Mouse (Mus musculus) midbrain, embryonic 13.5 days (tissue): ENCODE measurements around the gene Fstl3. TPM values are rescaled to one million over a fixed set of nuclear protein-coding genes. Genes with fewer than 3 reads are reported as not detected.
A peak's percentile ranks its signal among the peaks of the same experiment; 100 is the strongest.

ENCODE experiments used
- ATAC-seq: fragments of 200-750 bp; cut with Nextera tagmentation; 2 replicates; pipeline ENCODE4 v1.8.0; 2017; ENCODE audit warnings: mild to moderate bottlenecking, moderate TSS enrichment, moderate library complexity
- H3K27ac ChIP-seq: fragments of 300-500 bp; sonication (generic); 2 replicates; pipeline ENCODE4 v1.5.1; 2015; ENCODE audit warnings: inconsistent platforms, mild to moderate bottlenecking, moderate library complexity
- H3K27me3 ChIP-seq: fragments of 300-500 bp; sonication (generic); 2 replicates; pipeline ENCODE4 v1.6.1; 2015; ENCODE audit warnings: mild to moderate bottlenecking, inconsistent platforms
- H3K36me3 ChIP-seq: fragments of 300-500 bp; sonication (generic); 2 replicates; pipeline ENCODE4 v1.6.1; 2015; ENCODE audit warnings: mild to moderate bottlenecking, inconsistent platforms
- H3K4me1 ChIP-seq: fragments of 300-500 bp; sonication (generic); replicated peaks from 2 replicates; pipeline ENCODE4 v1.6.1; 2015; ENCODE audit warnings: inconsistent platforms
- H3K4me2 ChIP-seq: fragments of 300-500 bp; sonication (generic); replicated peaks from 2 replicates; pipeline ENCODE4 v1.6.1; 2015; ENCODE audit warnings: moderate library complexity, mild to moderate bottlenecking, inconsistent platforms
- H3K4me3 ChIP-seq: fragments of 300-500 bp; sonication (generic); replicated peaks from 2 replicates; pipeline ENCODE4 v1.5.1; 2015; ENCODE audit warnings: mild to moderate bottlenecking, inconsistent platforms
- H3K9ac ChIP-seq: fragments of 300-500 bp; sonication (generic); replicated peaks from 2 replicates; pipeline ENCODE4 v1.6.1; 2015; ENCODE audit warnings: mild to moderate bottlenecking, inconsistent platforms
- H3K9me3 ChIP-seq: fragments of 300-500 bp; sonication (generic); 2 replicates; pipeline ENCODE4 v1.6.1; 2016; ENCODE audit warnings: mild to moderate bottlenecking, inconsistent platforms
- WGBS: fragments of 180-500 bp; shearing (Covaris S2); methylation state at CpG from one replicate; pipeline ENCODE4 v1.1.7; 2015; 5-methylcytosine and 5-hydroxymethylcytosine counted together
- polyA plus RNA-seq: library from polyadenylated mRNA; unstranded; fragments of >200 nt; fragmentation: Nextera tagmentation; extraction: Ambion mirVana; gene quantifications from 2 replicates; pipeline ENCODE4 v1.2.1, GENCODE M21; 2015

The Fstl3 gene
- polyA plus RNA-seq, 1 experiment from 2014 or later, result 1.1 TPM

GRCm38 (mm10) chr10:79820782-79821181 lies 43.7 kb downstream of the Fstl3 start, which contains the start of gene Misp:
Misp (plus strand) TSS chr10:79820989.
- no peak for ATAC-seq
- no peak within 1 kb of the TSS for H3K9ac ChIP-seq
- H3K4me3 ChIP-seq, result no peak within 1 kb of the TSS
- no peak within 1 kb of the TSS for H3K27ac ChIP-seq
- no peaks in the 10 kb centered on the region for H3K27me3 ChIP-seq
- H3K36me3 ChIP-seq, result peaks cover 57% of the 10 kb centered on the region
- H3K4me2 ChIP-seq, result no peak within 1 kb of the TSS
- peaks cover 14% of the 10 kb centered on the region for H3K4me1 ChIP-seq
- no peaks in the 10 kb centered on the region for H3K9me3 ChIP-seq
- 72% methylated on average over 11 of the region's 11 CpGs for WGBS

GRCm38 (mm10) chr10:79821731-79822130 lies 44.7 kb downstream of the Fstl3 start:
- H3K36me3 ChIP-seq, result peaks cover 48% of the 10 kb centered on the region
- H3K9ac ChIP-seq, result 0 out of 2 replicates have a peak overlapping the region, but pooled peaks have one; percentile 8
- no peak for ATAC-seq
- no peak overlapping the region for H3K4me3 ChIP-seq
- no peak overlapping the region for H3K4me2 ChIP-seq
- no peaks in the 10 kb centered on the region for H3K9me3 ChIP-seq
- peaks cover 14% of the 10 kb centered on the region for H3K4me1 ChIP-seq
- 90% methylated on average over 12 of the region's 12 CpGs for WGBS
- no peaks in the 10 kb centered on the region for H3K27me3 ChIP-seq
- no peak overlapping the region for H3K27ac ChIP-seq

GRCm38 (mm10) chr10:79822372-79822771 lies 45.3 kb downstream of the Fstl3 start:
- Histone ChIP-seq H3K9ac (0 out of 2 replicates have a peak overlapping the region, but pooled peaks have one; percentile 8), H3K9me3 (no peaks in the 10 kb centered on the region), H3K27me3 (no peaks in the 10 kb centered on the region), H3K4me3 (no peak overlapping the region), H3K36me3 (peaks cover 41% of the 10 kb centered on the region), H3K4me1 (peaks cover 14% of the 10 kb centered on the region), H3K4me2 (0 out of 2 replicates have a peak overlapping the region, but pooled peaks have one; percentile 1), H3K27ac (no peak overlapping the region)
- WGBS, result 33% methylated on average over 17 of the region's 17 CpGs
- ATAC-seq, result 0 out of 2 replicates have a peak, but pooled peaks have one; percentile 22

GRCm38 (mm10) chr10:79823011-79823410 lies 45.9 kb downstream of the Fstl3 start:
- ATAC-seq, result no peak
- 77% methylated on average over 6 of the region's 6 CpGs for WGBS

GRCm38 (mm10) chr10:79824413-79824812 lies 47.3 kb downstream of the Fstl3 start:
- H3K9ac ChIP-seq, result no peak overlapping the region; the same call in 1 of the 2 replicates
- ATAC-seq, result no peak
- no peaks in the 10 kb centered on the region for H3K27me3 ChIP-seq
- 76% methylated on average over 6 of the region's 6 CpGs for WGBS
- peaks cover 25% of the 10 kb centered on the region for H3K36me3 ChIP-seq
- no peak overlapping the region for H3K27ac ChIP-seq
- no peak overlapping the region for H3K4me2 ChIP-seq
- H3K4me1 ChIP-seq, result peaks cover 10% of the 10 kb centered on the region
- no peaks in the 10 kb centered on the region for H3K9me3 ChIP-seq
- no peak overlapping the region for H3K4me3 ChIP-seq

More at GRCm38 (mm10) chr10:79823011-79823410, 45.9 kb downstream of the Fstl3 start:
- Histone ChIP-seq H3K4me1 (peaks cover 14% of the 10 kb centered on the region), H3K27me3 (no peaks in the 10 kb centered on the region), H3K9ac (no peak overlapping the region), H3K9me3 (no peaks in the 10 kb centered on the region), H3K27ac (no peak overlapping the region), H3K4me3 (no peak overlapping the region), H3K4me2 (no peak overlapping the region), H3K36me3 (peaks cover 39% of the 10 kb centered on the region)

- Histone ChIP-seq H3K4me3 (no peak overlapping the region), H3K9ac (no peak overlapping the region), H3K4me2 (no peak overlapping the region), H3K27me3 (no peaks in the 10 kb centered on the region), H3K36me3 (no peaks in the 10 kb centered on the region), H3K27ac (no peak overlapping the region), H3K4me1 (no peaks in the 10 kb centered on the region), H3K9me3 (no peaks in the 10 kb centered on the region)
- WGBS, result 85% methylated on average over 3 of the region's 3 CpGs
- no peak for ATAC-seq
Measured at GRCm38 (mm10) chr10:79831583-79831982, 54.5 kb downstream of the Fstl3 start.

Other genes starting within 250 kb of the Fstl3 start
- 9.5 and 10.5 TPM in 2 replicates for gene Plpp2, start 243.5 kb upstream of the Fstl3 start, polyA plus RNA-seq
- 50.4 and 61.4 TPM in 2 replicates for gene Mier2, start 222.1 kb upstream of the Fstl3 start, polyA plus RNA-seq
- gene Theg, start 189.9 kb upstream of the Fstl3 start, polyA plus RNA-seq, result not detected in 2 replicates
- 0.24 and 0.28 TPM in 2 replicates for gene C2cd4c, start 163.2 kb upstream of the Fstl3 start, polyA plus RNA-seq
- gene Shc2, start 139.4 kb upstream of the Fstl3 start, polyA plus RNA-seq, result 18.4 and 20.5 TPM in 2 replicates
- gene Odf3l2, start 131.5 kb upstream of the Fstl3 start, polyA plus RNA-seq, result 0.27 TPM in 1 of 2 replicates, not detected in the other
- gene Madcam1, start 112.7 kb upstream of the Fstl3 start, polyA plus RNA-seq, result 0.50 and 0.90 TPM in 2 replicates
- gene Tpgs1, start 107.9 kb upstream of the Fstl3 start, polyA plus RNA-seq, result 80.8 and 84.1 TPM in 2 replicates
- 109 and 110 TPM in 2 replicates for gene Cdc34, start 95.1 kb upstream of the Fstl3 start, polyA plus RNA-seq
- gene Gzmm, start 88.3 kb upstream of the Fstl3 start, polyA plus RNA-seq, result 1.4 and 1.7 TPM in 2 replicates
- gene Bsg, start 72.8 kb upstream of the Fstl3 start, polyA plus RNA-seq, result 564 and 608 TPM in 2 replicates
- 0.18 and 0.43 TPM in 2 replicates for gene Hcn2, start 60.6 kb upstream of the Fstl3 start, polyA plus RNA-seq
- gene Polrmt, start 30.7 kb upstream of the Fstl3 start, polyA plus RNA-seq, result 38.5 and 43.9 TPM in 2 replicates
- gene Fgf22, start 22.2 kb upstream of the Fstl3 start, polyA plus RNA-seq, result 1.1 and 1.3 TPM in 2 replicates
- 71.5 and 82.3 TPM in 2 replicates for gene Rnf126, start 10.3 kb upstream of the Fstl3 start, polyA plus RNA-seq
- not detected in 2 replicates for gene Prss57, start 13.7 kb downstream of the Fstl3 start, polyA plus RNA-seq
- gene Palm, start 16.3 kb downstream of the Fstl3 start, polyA plus RNA-seq, result 246 and 261 TPM in 2 replicates
- 0.36 and 0.85 TPM in 2 replicates for gene Misp, start 43.7 kb downstream of the Fstl3 start, polyA plus RNA-seq
- 106 and 116 TPM in 2 replicates for gene Ptbp1, start 77.2 kb downstream of the Fstl3 start, polyA plus RNA-seq
- gene Prtn3, start 97.2 kb downstream of the Fstl3 start, polyA plus RNA-seq, result 14.9 and 16.9 TPM in 2 replicates
- gene Plppr3, start 97.4 kb downstream of the Fstl3 start, polyA plus RNA-seq, result 426 and 432 TPM in 2 replicates
- gene Elane, start 109.0 kb downstream of the Fstl3 start, polyA plus RNA-seq, result not detected in 2 replicates
- gene Cfd, start 113.6 kb downstream of the Fstl3 start, polyA plus RNA-seq, result not detected in 2 replicates
- gene Med16, start 131.7 kb downstream of the Fstl3 start, polyA plus RNA-seq, result 62.9 and 69.1 TPM in 2 replicates
- gene Gm26602, start 133.6 kb downstream of the Fstl3 start, polyA plus RNA-seq, result 17.5 and 34.1 TPM in 2 replicates
- 2.2 and 2.3 TPM in 2 replicates for gene Kiss1r, start 139.7 kb downstream of the Fstl3 start, polyA plus RNA-seq
- gene R3hdm4, start 143.9 kb downstream of the Fstl3 start, polyA plus RNA-seq, result 231 TPM in 2 replicates
- 3.8 and 3.9 TPM in 2 replicates for gene Arid3a, start 149.8 kb downstream of the Fstl3 start, polyA plus RNA-seq
- gene Wdr18, start 182.9 kb downstream of the Fstl3 start, polyA plus RNA-seq, result 76.7 and 78.4 TPM in 2 replicates
- 0.24 and 0.57 TPM in 2 replicates for gene Grin3b, start 193.4 kb downstream of the Fstl3 start, polyA plus RNA-seq
- 13.7 and 16.7 TPM in 2 replicates for gene Tmem259, start 207.1 kb downstream of the Fstl3 start, polyA plus RNA-seq
- 29.5 and 37.1 TPM in 2 replicates for gene Cnn2, start 211.3 kb downstream of the Fstl3 start, polyA plus RNA-seq
- gene Abca7, start 219.2 kb downstream of the Fstl3 start, polyA plus RNA-seq, result 5.4 and 5.8 TPM in 2 replicates
- 1.5 and 1.6 TPM in 2 replicates for gene Arhgap45, start 239.4 kb downstream of the Fstl3 start, polyA plus RNA-seq